Mouse (Mus musculus) lung, postnatal 0 days (tissue): ENCODE measurements around the gene Ptprg.

Source experiments
- CTCF ChIP-seq: IDR thresholded peaks from 2 replicates; pipeline ENCODE4 v1.5.1; 2016; ENCODE audit warnings: antibody characterized with exemption, mild to moderate bottlenecking
- EP300 ChIP-seq: IDR thresholded peaks from 2 replicates; pipeline ENCODE4 v1.6.1; 2016; ENCODE audit warnings: antibody characterized with exemption, mild to moderate bottlenecking, control low read depth

GRCm38 (mm10) chr14:11883142-11883921 lies 330.0 kb downstream of the Ptprg start:
- no peak for TF ChIP-seq CTCF
- peak; percentile 37; the same call in 1 of the 2 replicates for TF ChIP-seq EP300
